Mouse (Mus musculus) neural tube, embryonic 12.5 days (tissue): ENCODE data around the gene Brd3. TPM values are rescaled to one million over a fixed set of nuclear protein-coding genes. Genes with fewer than 3 reads are reported as not detected.

Experiments
- ATAC-seq: fragments of 200-750 bp; cut with Nextera tagmentation; 2 replicates; pipeline ENCODE4 v1.8.0; 2017; ENCODE audit warnings: low read depth, mild to moderate bottlenecking, moderate TSS enrichment, moderate library complexity; ENCODE audit not compliant: low FRiP score
- H3K27ac ChIP-seq: fragments of 300-500 bp; sonication (generic); 2 replicates; pipeline ENCODE4 v1.5.1; 2016
- H3K27me3 ChIP-seq: fragments of 300-500 bp; sonication (generic); replicated peaks from 2 replicates; pipeline ENCODE4 v1.6.1; 2016; ENCODE audit warnings: mild to moderate bottlenecking
- H3K36me3 ChIP-seq: fragments of 300-500 bp; sonication (generic); 2 replicates; pipeline ENCODE4 v1.6.1; 2016; ENCODE audit warnings: mild to moderate bottlenecking
- H3K4me1 ChIP-seq: fragments of 300-500 bp; sonication (generic); 2 replicates; pipeline ENCODE4 v1.6.1; 2016
- H3K4me2 ChIP-seq: fragments of 300-500 bp; sonication (generic); replicated peaks from 2 replicates; pipeline ENCODE4 v1.6.1; 2016; ENCODE audit warnings: mild to moderate bottlenecking
- H3K4me3 ChIP-seq: fragments of 300-500 bp; sonication (generic); 2 replicates; pipeline ENCODE4 v1.5.1; 2016
- H3K9ac ChIP-seq: fragments of 300-500 bp; sonication (generic); 2 replicates; pipeline ENCODE4 v1.6.1; 2016; ENCODE audit warnings: mild to moderate bottlenecking
- H3K9me3 ChIP-seq: fragments of 300-500 bp; sonication (generic); 2 replicates; pipeline ENCODE4 v1.6.1; 2016; ENCODE audit warnings: mild to moderate bottlenecking
- WGBS: fragments of 180-500 bp; shearing (Covaris S2); methylation state at CpG from one replicate; pipeline ENCODE4 v1.1.7; 2016; 5-methylcytosine and 5-hydroxymethylcytosine counted together
- polyA plus RNA-seq: library from polyadenylated mRNA; unstranded; fragments of >200 nt; fragmentation: Nextera tagmentation; extraction: Ambion mirVana; gene quantifications from 2 replicates; pipeline ENCODE4 v1.2.1, GENCODE M21; 2016

Gene Brd3
- polyA plus RNA-seq, 1 experiment from 2014 or later = 139 TPM

GRCm38 (mm10) chr2:27476303-27477192, 30.9 kb downstream of the Brd3 start:
- peak overlapping the region; percentile 84 for H3K4me2 ChIP-seq
- H3K9me3 ChIP-seq = no peaks in the 10 kb centered on the region
- H3K4me3 ChIP-seq = peak overlapping the region; percentile 97
- H3K9ac ChIP-seq = peak overlapping the region; percentile 63
- H3K36me3 ChIP-seq = peaks cover 2% of the 10 kb centered on the region
- no peak; the same call in 1 of the 2 replicates for ATAC-seq
- WGBS = 32% methylated on average over 11 of the region's 11 CpGs
- peak overlapping the region; percentile 61; the same call in 1 of the 2 replicates for H3K27ac ChIP-seq
- no peaks in the 10 kb centered on the region for H3K27me3 ChIP-seq
- H3K4me1 ChIP-seq = peaks cover 35% of the 10 kb centered on the region

DNA sequence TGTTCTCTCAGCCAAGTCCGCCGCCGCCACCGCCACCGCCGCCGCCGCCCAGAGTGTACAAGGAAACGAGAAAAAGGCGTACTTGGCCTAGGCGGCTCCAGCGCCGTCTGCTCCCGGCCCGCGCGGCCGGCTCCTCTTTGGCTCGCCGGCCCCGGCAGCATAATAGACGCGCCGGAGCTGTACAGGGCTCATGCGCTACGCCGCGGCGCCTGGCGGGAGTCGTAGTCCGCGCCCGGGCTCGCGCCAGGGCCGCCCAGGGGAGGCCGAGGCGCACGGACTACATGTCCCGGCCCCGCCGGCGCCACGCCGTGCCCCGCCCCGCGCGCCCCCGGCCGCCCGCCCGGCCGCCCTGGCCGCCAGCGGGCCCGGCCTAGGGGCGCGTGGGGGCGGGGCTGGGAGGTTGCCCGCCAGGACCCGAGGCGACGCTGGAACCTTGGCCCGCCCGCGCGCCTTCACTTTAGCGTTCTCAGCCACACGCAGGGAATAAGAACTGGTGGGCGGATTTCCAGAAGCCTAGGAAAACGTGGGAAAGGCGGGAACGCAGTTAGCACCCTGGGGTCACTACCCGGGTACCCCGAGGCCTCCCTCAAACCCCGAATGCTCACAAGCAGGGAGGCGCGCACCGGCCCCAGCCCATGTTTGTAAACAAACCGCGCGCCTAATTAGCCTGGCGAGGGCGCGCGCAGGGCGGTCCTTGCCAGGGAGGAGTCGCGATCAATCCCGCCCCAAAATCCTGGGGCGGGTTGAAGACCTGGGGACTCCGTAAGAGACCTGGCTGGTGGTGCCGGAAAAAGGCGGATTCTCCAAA, 31.8 kb downstream of the Brd3 start:
- peak; percentile 100 for ATAC-seq
- Histone ChIP-seq H3K27me3 (no peaks in the 10 kb centered on the region), H3K4me2 (peak overlapping the region; percentile 84), H3K9ac (peak overlapping the region; percentile 98), H3K36me3 (peaks cover 2% of the 10 kb centered on the region), H3K27ac (peak overlapping the region; percentile 95), H3K9me3 (no peaks in the 10 kb centered on the region), H3K4me1 (peaks cover 43% of the 10 kb centered on the region), H3K4me3 (peak overlapping the region; percentile 97)
- under 1% methylated on average over 95 of the region's 96 CpGs for WGBS

GRCm38 (mm10) chr2:27474621-27475484, 32.6 kb downstream of the Brd3 start:
- ATAC-seq = peak; percentile 52
- peaks cover 48% of the 10 kb centered on the region for H3K4me1 ChIP-seq
- H3K27ac ChIP-seq = peak overlapping the region; percentile 95
- H3K36me3 ChIP-seq = peaks cover 2% of the 10 kb centered on the region
- H3K4me3 ChIP-seq = peak overlapping the region; percentile 97
- H3K4me2 ChIP-seq = peak overlapping the region; percentile 84
- H3K27me3 ChIP-seq = no peaks in the 10 kb centered on the region
- H3K9ac ChIP-seq = peak overlapping the region; percentile 98
- H3K9me3 ChIP-seq = no peaks in the 10 kb centered on the region
- WGBS = under 1% methylated on average over 84 of the region's 84 CpGs

DNA sequence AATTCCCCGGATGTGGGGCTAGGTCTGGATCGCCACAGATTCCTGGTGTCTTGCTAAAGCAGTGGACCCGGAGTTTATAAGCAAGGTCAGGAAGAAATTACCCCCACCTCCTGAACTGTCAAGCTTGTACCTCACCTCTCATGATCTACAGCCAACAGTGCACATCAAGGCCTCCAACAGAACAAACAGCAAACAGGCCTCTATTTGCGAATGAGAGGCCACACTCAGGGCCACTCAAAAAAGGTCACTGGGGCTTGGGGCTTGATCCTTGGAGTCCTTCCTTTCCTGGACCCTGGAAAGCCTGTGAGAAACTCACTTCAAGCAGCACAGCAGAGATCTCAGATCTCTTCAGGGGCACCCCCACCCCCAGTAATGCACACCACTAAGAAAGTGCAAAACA, 33.6 kb downstream of the Brd3 start:
- WGBS = 21% methylated on average over 4 of the region's 4 CpGs
- Histone ChIP-seq H3K27me3 (no peaks in the 10 kb centered on the region), H3K4me1 (peaks cover 57% of the 10 kb centered on the region), H3K9ac (peak overlapping the region; percentile 98), H3K36me3 (peaks cover 7% of the 10 kb centered on the region), H3K4me3 (peak overlapping the region; percentile 97), H3K9me3 (no peaks in the 10 kb centered on the region), H3K4me2 (peak overlapping the region; percentile 84), H3K27ac (no peak overlapping the region)
- no peak for ATAC-seq

- 75% methylated on average over 7 of the region's 7 CpGs for WGBS
- Histone ChIP-seq H3K36me3 (peaks cover 11% of the 10 kb centered on the region), H3K4me1 (peaks cover 60% of the 10 kb centered on the region)
Measured at GRCm38 (mm10) chr2:27473061-27473765, 34.2 kb downstream of the Brd3 start.

DNA sequence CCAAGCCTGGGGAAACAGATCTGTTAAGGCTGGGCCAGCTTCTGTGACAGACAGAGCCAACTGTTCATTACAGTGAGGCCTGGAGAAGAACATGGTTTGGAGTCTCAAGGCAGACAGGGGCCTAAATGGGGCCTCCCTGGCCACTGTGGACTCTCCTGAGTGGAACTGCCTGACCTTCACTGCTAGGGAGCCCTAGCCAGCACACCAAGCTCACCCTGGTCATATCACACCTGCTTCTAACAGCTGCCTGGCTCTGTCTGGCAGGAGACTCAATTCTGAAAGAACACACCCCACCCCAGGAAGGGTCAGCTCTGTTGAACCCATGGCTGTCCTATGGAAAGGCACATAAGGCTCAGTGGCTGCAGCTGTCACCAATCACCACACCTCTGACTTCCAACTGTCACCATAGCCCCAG, 36.3 kb downstream of the Brd3 start:
- no peaks in the 10 kb centered on the region for H3K9me3 ChIP-seq
- H3K4me1 ChIP-seq = peaks cover 64% of the 10 kb centered on the region
- peaks cover 20% of the 10 kb centered on the region for H3K36me3 ChIP-seq
- no peak overlapping the region for H3K9ac ChIP-seq
- no peak overlapping the region for H3K4me3 ChIP-seq
- H3K4me2 ChIP-seq = no peak overlapping the region
- no peak for ATAC-seq
- H3K27ac ChIP-seq = no peak overlapping the region
- no peaks in the 10 kb centered on the region for H3K27me3 ChIP-seq

More at GRCm38 (mm10) chr2:27473061-27473765, 34.2 kb downstream of the Brd3 start:
- Histone ChIP-seq H3K27ac (no peak overlapping the region), H3K9ac (peak overlapping the region; percentile 98), H3K27me3 (no peaks in the 10 kb centered on the region), H3K4me3 (peak overlapping the region; percentile 15; the same call in 1 of the 2 replicates), H3K4me2 (peak overlapping the region; percentile 84), H3K9me3 (no peaks in the 10 kb centered on the region)
- ATAC-seq = no peak

DNA sequence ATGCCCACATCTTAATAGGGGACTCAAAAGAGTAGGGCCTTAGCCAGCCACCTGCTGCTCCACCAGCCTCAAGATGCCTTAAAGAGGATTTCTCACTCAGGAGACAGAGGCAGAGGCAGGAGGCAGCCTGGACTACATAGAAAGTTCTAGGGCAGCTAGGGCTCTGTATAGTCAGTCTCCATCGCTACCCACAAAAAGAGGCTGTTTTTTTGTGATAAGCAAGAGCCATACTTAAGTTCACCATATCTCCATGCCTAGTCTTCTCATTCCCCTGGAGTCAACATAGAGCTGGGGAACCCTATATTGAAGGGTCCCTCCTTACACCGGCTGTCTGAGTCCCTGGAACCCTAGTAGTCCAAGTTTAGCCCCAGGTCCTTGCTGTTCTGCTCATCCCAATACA, 36.9 kb downstream of the Brd3 start:
- 91% methylated on average over 2 of the region's 2 CpGs for WGBS
- H3K4me1 ChIP-seq = peaks cover 64% of the 10 kb centered on the region

GRCm38 (mm10) chr2:27469991-27470355, 37.5 kb downstream of the Brd3 start:
- Histone ChIP-seq H3K4me3 (no peak overlapping the region), H3K4me2 (0 out of 2 replicates have a peak overlapping the region, but pooled peaks have one; percentile 4), H3K27ac (no peak overlapping the region), H3K9me3 (no peaks in the 10 kb centered on the region), H3K36me3 (peaks cover 29% of the 10 kb centered on the region), H3K27me3 (no peaks in the 10 kb centered on the region), H3K4me1 (peaks cover 64% of the 10 kb centered on the region), H3K9ac (no peak overlapping the region)
- WGBS = 79% methylated on average over 3 of the region's 3 CpGs
- ATAC-seq = no peak

More for the DNA sequence above, 36.9 kb downstream of the Brd3 start:
- H3K9ac ChIP-seq = no peak overlapping the region
- no peak for ATAC-seq
- no peaks in the 10 kb centered on the region for H3K9me3 ChIP-seq
- no peak overlapping the region for H3K27ac ChIP-seq
- 0 out of 2 replicates have a peak overlapping the region, but pooled peaks have one; percentile 4 for H3K4me2 ChIP-seq
- H3K36me3 ChIP-seq = peaks cover 26% of the 10 kb centered on the region
- no peaks in the 10 kb centered on the region for H3K27me3 ChIP-seq
- no peak overlapping the region for H3K4me3 ChIP-seq

GRCm38 (mm10) chr2:27469292-27469990, 38.0 kb downstream of the Brd3 start:
- H3K36me3 ChIP-seq = peaks cover 33% of the 10 kb centered on the region

DNA sequence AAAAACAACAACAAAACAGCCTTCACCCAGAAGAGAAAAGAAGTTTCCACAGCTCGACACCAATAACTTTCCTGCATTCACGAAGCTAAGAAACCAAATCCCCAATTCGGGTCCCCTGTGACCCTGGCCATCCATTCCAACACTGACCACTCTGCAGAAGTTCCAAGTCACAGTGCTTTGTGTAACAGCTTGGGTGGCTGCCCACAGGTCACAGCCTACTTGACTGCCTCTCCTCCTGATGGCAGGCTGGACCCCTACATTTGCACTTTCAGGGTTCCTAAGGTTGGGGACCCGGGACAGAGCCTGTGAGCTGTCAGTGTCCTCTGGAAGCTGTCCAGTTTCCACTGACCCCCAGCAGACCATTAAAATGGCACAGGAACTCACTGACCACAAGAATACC, 44.6 kb downstream of the Brd3 start:
- Histone ChIP-seq H3K27me3 (no peaks in the 10 kb centered on the region), H3K4me2 (no peak overlapping the region), H3K9me3 (no peaks in the 10 kb centered on the region), H3K4me3 (no peak overlapping the region), H3K36me3 (peaks cover 83% of the 10 kb centered on the region), H3K9ac (no peak overlapping the region), H3K27ac (no peak overlapping the region), H3K4me1 (peaks cover 10% of the 10 kb centered on the region; the same call in 1 of the 2 replicates)
- no peak for ATAC-seq
- WGBS = over 99% methylated on average over 4 of the region's 4 CpGs

More at GRCm38 (mm10) chr2:27469292-27469990, 38.0 kb downstream of the Brd3 start:
- no peak for ATAC-seq
- Histone ChIP-seq H3K27ac (no peak overlapping the region), H3K9ac (no peak overlapping the region), H3K4me1 (peaks cover 64% of the 10 kb centered on the region), H3K4me2 (0 out of 2 replicates have a peak overlapping the region, but pooled peaks have one; percentile 4), H3K27me3 (no peaks in the 10 kb centered on the region), H3K9me3 (no peaks in the 10 kb centered on the region), H3K4me3 (no peak overlapping the region)
- 88% methylated on average over 4 of the region's 4 CpGs for WGBS
